Mouse (Mus musculus): ENCODE results near the gene Speg. TPM values are rescaled to one million over a fixed set of nuclear protein-coding genes. Genes with fewer than 3 reads are reported as not detected.

Gene Speg
- 100 to 1,000 TPM; 268 to 311 TPM for total RNA-seq (2021)
- long read RNA-seq, experiment 1, partial matches to known transcripts, result 87 of 94 reads
- long read RNA-seq, experiment 1, other reads (novel, unspliced or antisense), result 7 of 94 reads
- long read RNA-seq, experiment 2, partial matches to known transcripts, result 120 of 130 reads
- long read RNA-seq, experiment 2, other reads (novel, unspliced or antisense), result 8 of 130 reads

- TF ChIP-seq CTCF (IDR thresholded peaks at IDR 0.05), result no peak
- intact Hi-C loops (cut with DNase I), result loop anchor here (5.0 kb wide), 1 partner anchor 32 kb away; no protein-coding TSS in a partner anchor
- H3K27ac ChIP-seq, result peak within 1 kb of the TSS; percentile 99
- peak; percentile 93 for DNase-seq
- H3K4me3 ChIP-seq, result peak within 1 kb of the TSS; percentile 78
These were observed at the start of gene Speg for GRCm38 (mm10) chr1:75374950-75375936. Gene Speg (plus strand): TSS chr1:75375297.

GRCm38 (mm10) chr1:75327461-75327860 is 47.6 kb upstream of the Speg start:
- Histone ChIP-seq H3K4me3 (no peak overlapping the region), H3K27ac (no peak overlapping the region)
- TF ChIP-seq CTCF (IDR thresholded peaks at IDR 0.05), result peak; percentile 6; the same call in 1 of the 2 replicates
- intact Hi-C loops (cut with DNase I), result no loop called here
- DNase-seq, result no peak

GRCm38 (mm10) chr1:75331271-75331670 is 43.8 kb upstream of the Speg start:
- no peak overlapping the region for H3K4me3 ChIP-seq
- no peak for DNase-seq
- no peak overlapping the region for H3K27ac ChIP-seq
- TF ChIP-seq CTCF (IDR thresholded peaks at IDR 0.05), result no peak
- intact Hi-C loops (cut with DNase I), result loop anchor here (10.0 kb wide), 1 partner anchor 224 kb away; no protein-coding TSS in a partner anchor

GRCm38 (mm10) chr1:75336461-75336860 is 38.6 kb upstream of the Speg start:
- intact Hi-C loops (cut with DNase I), result loop anchor here (10.0 kb wide), 1 partner anchor 218 kb away; no protein-coding TSS in a partner anchor

GRCm38 (mm10) chr1:75337097-75337496 is 38.0 kb upstream of the Speg start:
- TF ChIP-seq CTCF (IDR thresholded peaks at IDR 0.05), result no peak
- DNase-seq, result no peak
- intact Hi-C loops (cut with DNase I), result loop anchor here (10.0 kb wide), 1 partner anchor 218 kb away; no protein-coding TSS in a partner anchor
- H3K4me3 ChIP-seq, result no peak overlapping the region
- peak overlapping the region; percentile 87 for H3K27ac ChIP-seq

More at GRCm38 (mm10) chr1:75336461-75336860, 38.6 kb upstream of the Speg start:
- Histone ChIP-seq H3K27ac (peak overlapping the region; percentile 87; the same call in 1 of the 2 replicates), H3K4me3 (no peak overlapping the region)
- DNase-seq, result no peak
- TF ChIP-seq CTCF (IDR thresholded peaks at IDR 0.05), result no peak

GRCm38 (mm10) chr1:75338091-75338694 is 36.9 kb upstream of the Speg start:
- intact Hi-C loops (cut with DNase I), result loop anchor here (10.0 kb wide), 1 partner anchor 217 kb away; no protein-coding TSS in a partner anchor
- no peak for TF ChIP-seq CTCF (IDR thresholded peaks at IDR 0.05)
- peak overlapping the region; percentile 87 for H3K27ac ChIP-seq
- peak overlapping the region; percentile 65 for H3K4me3 ChIP-seq
- peak; percentile 39 for DNase-seq

- DNase-seq, result no peak
- Histone ChIP-seq H3K4me3 (no peak overlapping the region), H3K27ac (peak overlapping the region; percentile 87)
- intact Hi-C loops (cut with DNase I), result loop anchor here (10.0 kb wide), 1 partner anchor 215 kb away; no protein-coding TSS in a partner anchor
- no peak for TF ChIP-seq CTCF (IDR thresholded peaks at IDR 0.05)
These were observed 35.8 kb upstream of the Speg start for GRCm38 (mm10) chr1:75339337-75339736.

GRCm38 (mm10) chr1:75340519-75340918 is 34.6 kb upstream of the Speg start:
- intact Hi-C loops (cut with DNase I), result loop anchor here (5.0 kb wide), 2 partner anchors 87 to 107 kb away; no protein-coding TSS in a partner anchor
- DNase-seq, result no peak
- Histone ChIP-seq H3K4me3 (no peak overlapping the region), H3K27ac (no peak overlapping the region)
- TF ChIP-seq CTCF (IDR thresholded peaks at IDR 0.05), result no peak

GRCm38 (mm10) chr1:75342874-75343416 is 32.2 kb upstream of the Speg start:
- H3K4me3 ChIP-seq, result peak overlapping the region; percentile 29; the same call in 1 of the 2 replicates
- DNase-seq, result peak; percentile 75
- intact Hi-C loops (cut with DNase I), result loop anchor here (2.0 to 5.0 kb wide), 3 partner anchors 84 to 124 kb away; no protein-coding TSS in a partner anchor
- no peak; the same call in 1 of the 2 replicates for TF ChIP-seq CTCF (IDR thresholded peaks at IDR 0.05)
- H3K27ac ChIP-seq, result peak overlapping the region; percentile 96

- no peak for TF ChIP-seq CTCF (IDR thresholded peaks at IDR 0.05)
- H3K4me3 ChIP-seq, result peak overlapping the region; percentile 64
- peak; percentile 87 for DNase-seq
- intact Hi-C loops (cut with DNase I), result loop anchor here (1.0 to 5.0 kb wide), 4 partner anchors 15 to 103 kb away; no protein-coding TSS in a partner anchor
- peak overlapping the region; percentile 96 for H3K27ac ChIP-seq
These were observed 30.6 kb upstream of the Speg start for GRCm38 (mm10) chr1:75344291-75345035.
